Mouse (Mus musculus) ES-Bruce4 (cell line): Measurements from ENCODE around the gene Cd33. TPM values are rescaled to one million over a fixed set of nuclear protein-coding genes. Genes with fewer than 3 reads are reported as not detected.
A peak's percentile ranks its signal among the peaks of the same experiment; 100 is the strongest.

ENCODE experiments used
- H3K27ac ChIP-seq: 2 replicates; pipeline ENCODE4 v1.5.1; 2012; ENCODE audit warnings: low read length, inconsistent platforms; ENCODE audit not compliant: insufficient read depth
- H3K27me3 ChIP-seq: 2 replicates; pipeline ENCODE4 v1.6.1; 2012; ENCODE audit warnings: mild to moderate bottlenecking, low read length, inconsistent platforms; ENCODE audit not compliant: control insufficient read depth, poor library complexity, insufficient read depth, severe bottlenecking
- H3K36me3 ChIP-seq: 2 replicates; pipeline ENCODE4 v1.6.1; 2012; ENCODE audit warnings: inconsistent platforms, mild to moderate bottlenecking, low read length, moderate library complexity; ENCODE audit not compliant: control insufficient read depth, poor library complexity, insufficient read depth, severe bottlenecking
- H3K4me1 ChIP-seq: one replicate; pipeline ENCODE4 v1.8.1; 2011; ENCODE audit warnings: low read length; ENCODE audit not compliant: control insufficient read depth, insufficient read depth
- H3K4me3 ChIP-seq: 2 replicates; pipeline ENCODE4 v1.5.1; 2011; ENCODE audit warnings: low read depth, mild to moderate bottlenecking, low read length
- H3K9ac ChIP-seq: 2 replicates; pipeline ENCODE4 v1.6.1; 2012; ENCODE audit warnings: low read depth, mild to moderate bottlenecking, inconsistent platforms; ENCODE audit not compliant: poor library complexity, severe bottlenecking
- H3K9me3 ChIP-seq: replicated peaks from 2 replicates; pipeline ENCODE4 v1.6.1; 2012; ENCODE audit warnings: mild to moderate bottlenecking, low read length, inconsistent platforms; ENCODE audit not compliant: control insufficient read depth, poor library complexity, insufficient read depth, severe bottlenecking
- CTCF ChIP-seq: IDR thresholded peaks from one replicate; pipeline ENCODE4 v1.8.1; 2011; ENCODE audit warnings: low read depth, low read length
- EP300 ChIP-seq: IDR thresholded peaks from 2 replicates; pipeline ENCODE4 v1.6.1; 2011; ENCODE audit warnings: low read depth, low read length; ENCODE audit not compliant: insufficient read depth
- POLR2A ChIP-seq: IDR thresholded peaks from one replicate; pipeline ENCODE4 v1.8.1; 2011; ENCODE audit warnings: low read length; ENCODE audit not compliant: insufficient read depth
- polyA plus RNA-seq: library from polyadenylated mRNA; stranded (reverse); fragments of >200 nt; gene quantifications from 2 replicates; pipeline ENCODE4 v1.2.4, GENCODE M21; 2011; ENCODE audit warnings: low read depth; ENCODE audit not compliant: missing spikeins, insufficient read depth, insufficient read length

Cd33 gene
- polyA plus RNA-seq = 0.12 TPM in 1 of 2 replicates, not detected in the other

- Histone ChIP-seq H3K9me3 (no peaks in the 10 kb centered on the region), H3K4me3 (no peak within 1 kb of the TSS), H3K27me3 (no peaks in the 10 kb centered on the region), H3K4me1 (peaks cover 7% of the 10 kb centered on the region), H3K36me3 (no peaks in the 10 kb centered on the region), H3K27ac (no peak within 1 kb of the TSS), H3K9ac (no peak within 1 kb of the TSS)
- no peak for TF ChIP-seq EP300
- no peak for TF ChIP-seq CTCF
- TF ChIP-seq POLR2A = no peak
These were observed at the start of gene Cd33 for GRCm38 (mm10) chr7:43544225-43544977. TSS of gene Cd33 (minus strand) at chr7:43544428.

DNA sequence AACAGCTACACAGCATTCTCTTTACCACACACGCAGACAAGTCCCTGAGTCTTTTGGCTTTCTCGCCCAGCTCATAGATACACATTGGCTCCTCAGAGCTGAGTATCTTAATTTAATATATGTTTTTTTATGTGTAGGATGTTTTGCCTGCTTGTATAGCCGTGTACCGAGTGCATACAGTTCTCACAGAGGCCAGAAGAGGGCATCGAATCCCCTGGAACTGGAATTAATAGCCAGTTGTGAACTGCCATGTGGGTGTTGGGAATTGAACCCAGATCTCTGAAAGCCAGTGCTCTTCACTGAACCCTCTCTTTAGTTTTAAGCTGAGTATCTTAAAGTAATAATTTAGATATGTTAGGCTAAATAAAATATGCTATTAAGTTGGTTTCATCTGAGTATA, 40.6 kb upstream of the Cd33 start:
- Histone ChIP-seq H3K27ac (no peak overlapping the region), H3K36me3 (peaks cover 48% of the 10 kb centered on the region), H3K4me3 (no peak overlapping the region), H3K9ac (no peak overlapping the region), H3K9me3 (no peaks in the 10 kb centered on the region), H3K27me3 (no peaks in the 10 kb centered on the region), H3K4me1 (peaks cover 2% of the 10 kb centered on the region)
- TF ChIP-seq POLR2A (no peak), EP300 (no peak), CTCF (peak; percentile 22)

DNA sequence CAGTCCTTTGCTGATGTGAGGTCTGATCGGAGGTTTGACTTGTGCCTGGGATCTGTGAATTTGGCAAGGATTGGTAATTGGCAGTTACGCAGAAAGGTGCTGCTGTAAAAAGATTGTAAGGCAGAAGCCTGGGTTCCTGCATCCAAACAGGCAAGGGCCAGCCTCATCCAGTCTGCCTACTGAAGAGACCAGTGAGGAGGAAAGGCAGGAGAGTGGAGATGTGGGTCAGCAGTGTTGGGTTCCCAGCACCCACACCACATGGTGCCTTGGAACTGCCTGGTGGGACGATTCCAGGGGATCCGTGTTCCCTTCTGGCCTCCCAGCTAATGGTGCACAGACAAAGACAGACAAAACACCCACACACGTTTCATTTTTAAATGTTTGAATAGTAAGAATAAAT, 36.3 kb upstream of the Cd33 start:
- Histone ChIP-seq H3K4me3 (peak overlapping the region; percentile 93), H3K9me3 (no peaks in the 10 kb centered on the region), H3K9ac (peak overlapping the region; percentile 62), H3K4me1 (peaks cover 2% of the 10 kb centered on the region), H3K36me3 (peaks cover 13% of the 10 kb centered on the region), H3K27me3 (no peaks in the 10 kb centered on the region), H3K27ac (no peak overlapping the region)
- TF ChIP-seq POLR2A (no peak), CTCF (no peak), EP300 (no peak)

DNA sequence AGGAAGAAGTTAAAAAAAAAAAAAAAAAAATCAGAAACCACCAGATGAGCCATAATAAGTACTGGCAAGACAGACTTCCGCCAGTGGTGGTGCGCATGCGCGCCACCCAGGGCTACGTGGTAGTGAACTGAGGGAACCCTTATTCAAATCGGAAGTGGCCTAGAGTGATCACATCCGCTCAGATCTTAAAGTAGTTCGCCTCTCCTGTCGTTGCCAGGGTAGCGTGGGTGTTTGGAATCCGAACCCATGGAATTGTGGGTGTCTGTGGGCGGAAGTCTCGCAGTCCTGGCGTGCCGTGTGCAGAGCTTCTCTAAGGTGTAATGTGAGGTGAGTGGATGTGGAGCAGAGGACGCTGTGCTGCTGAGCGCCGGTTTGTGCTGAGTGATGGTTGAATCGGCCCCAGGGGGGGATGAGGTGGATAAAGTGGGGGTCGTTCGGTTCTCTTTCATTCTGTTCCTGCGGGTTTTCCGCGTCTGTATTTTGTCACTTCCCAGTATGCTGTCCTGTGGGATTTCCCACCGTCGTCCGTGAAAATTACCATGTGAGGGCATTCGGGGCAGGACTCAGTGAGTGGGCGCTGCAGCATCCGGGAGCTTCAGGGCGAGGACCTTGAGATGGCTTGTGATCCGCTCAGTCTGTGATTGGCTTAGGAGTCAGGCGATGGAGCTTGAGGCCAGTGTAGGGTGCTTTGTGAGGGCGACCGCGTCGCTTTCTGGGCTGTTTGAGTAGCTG, 35.4 kb upstream of the Cd33 start, which contains the start of gene Zfp719:
Zfp719 (plus strand) TSS at position 171 of the 732 bp plus-strand sequence.
- Histone ChIP-seq H3K27me3 (no peaks in the 10 kb centered on the region), H3K9me3 (no peaks in the 10 kb centered on the region), H3K27ac (peak within 1 kb of the TSS; percentile 39), H3K4me3 (peak within 1 kb of the TSS; percentile 93), H3K9ac (peak within 1 kb of the TSS; percentile 62), H3K4me1 (peaks cover 2% of the 10 kb centered on the region), H3K36me3 (peaks cover 7% of the 10 kb centered on the region)
- peak; percentile 86 for TF ChIP-seq POLR2A
- TF ChIP-seq CTCF = no peak
- 0 out of 2 replicates have a peak, but pooled peaks have one; percentile 16 for TF ChIP-seq EP300

GRCm38 (mm10) chr7:43571216-43571615, 27.0 kb upstream of the Cd33 start:
- Histone ChIP-seq H3K4me3 (no peak overlapping the region), H3K27ac (no peak overlapping the region), H3K27me3 (no peaks in the 10 kb centered on the region), H3K36me3 (peaks cover 8% of the 10 kb centered on the region), H3K4me1 (no peaks in the 10 kb centered on the region), H3K9me3 (no peaks in the 10 kb centered on the region), H3K9ac (no peak overlapping the region)
- no peak for TF ChIP-seq POLR2A
- TF ChIP-seq CTCF = no peak
- no peak for TF ChIP-seq EP300

- no peak overlapping the region for H3K9ac ChIP-seq
- TF ChIP-seq CTCF (no peak), POLR2A (no peak)
- H3K27ac ChIP-seq = peak overlapping the region; percentile 14; the same call in 1 of the 2 replicates
- H3K4me1 ChIP-seq = no peaks in the 10 kb centered on the region
- no peaks in the 10 kb centered on the region for H3K27me3 ChIP-seq
- 0 out of 2 replicates have a peak, but pooled peaks cover 2% of the 10 kb centered on the region for H3K36me3 ChIP-seq
- H3K9me3 ChIP-seq = no peaks in the 10 kb centered on the region
- peak overlapping the region; percentile 21; the same call in 1 of the 2 replicates for H3K4me3 ChIP-seq
These were observed 19.1 kb upstream of the Cd33 start for GRCm38 (mm10) chr7:43563300-43563699.
